Mouse (Mus musculus): Measurements from ENCODE around the gene Stat2.

Gene Stat2

GRCm38 (mm10) chr10:128340257-128340656, 69.9 kb downstream of the Stat2 start:
- no peak for DNase-seq (ENCODE audit: low spot score)
